Mouse (Mus musculus): Measurements from ENCODE around the gene Srsf1. TPM values are rescaled to one million over a fixed set of nuclear protein-coding genes. Genes with fewer than 3 reads are reported as not detected.
A peak's percentile ranks its signal among the peaks of the same experiment; 100 is the strongest.

The Srsf1 gene
- 142 and 144 TPM in 2 replicates for polyA plus RNA-seq (2012; ENCODE audit: insufficient read depth, insufficient read length, missing spikeins)

DNA sequence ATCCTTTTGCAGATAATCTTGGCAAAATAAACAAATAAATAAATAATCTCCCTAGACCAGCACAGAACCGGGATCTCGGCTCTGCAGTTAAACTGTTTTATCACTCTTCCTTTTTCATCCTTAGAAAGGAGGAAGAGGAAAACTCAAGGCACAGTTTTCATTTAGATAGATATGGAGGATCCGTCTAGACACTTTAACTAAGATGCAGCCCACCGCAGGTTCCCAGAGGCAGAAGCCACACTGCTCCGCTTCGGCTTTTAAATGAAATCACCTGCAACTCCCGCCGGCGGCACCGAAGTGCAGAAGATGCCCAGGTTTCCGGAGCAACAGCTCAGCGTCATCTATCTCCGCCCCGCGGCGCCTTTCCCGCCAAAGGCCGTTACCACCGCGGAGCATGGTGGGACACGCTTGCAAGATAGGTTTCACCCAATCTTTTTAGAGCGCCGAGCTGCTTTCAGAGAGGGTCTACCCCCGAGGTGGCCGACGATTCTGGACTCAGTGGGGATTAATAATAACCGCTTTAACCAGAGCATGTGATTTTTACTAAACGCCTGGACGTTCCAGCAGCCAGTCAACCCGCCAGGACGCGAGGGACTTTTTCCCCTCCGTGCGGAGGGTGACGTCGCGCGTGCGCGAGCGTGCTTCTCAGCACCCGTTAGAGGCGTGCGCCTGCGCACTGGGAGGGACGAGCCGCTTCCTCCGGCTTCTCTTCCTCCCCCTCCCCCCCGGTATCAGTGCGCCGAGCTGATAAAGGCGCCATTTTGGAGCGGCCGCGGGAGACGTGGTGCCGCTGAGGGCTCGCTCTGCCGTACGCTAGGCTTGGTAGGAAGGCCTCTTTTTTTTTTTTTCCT is at the start of gene Srsf1:
Gene Srsf1, plus strand, starts transcription at position 430 of the 851 bp plus-strand sequence.
- H3K4me1 ChIP-seq (ENCODE audit: control insufficient read depth, insufficient read depth, low read length), result peaks cover 13% of the 10 kb centered on the region
- H3K4me3 ChIP-seq (ENCODE audit: insufficient read depth, low read length), result peak within 1 kb of the TSS; percentile 94
- H3K27ac ChIP-seq (ENCODE audit: insufficient read depth, low read depth, low read length), result peak within 1 kb of the TSS; percentile 96
- TF ChIP-seq CTCF (IDR thresholded peaks at IDR 0.05; ENCODE audit: low read depth, low read length), result no peak
- TF ChIP-seq POLR2A (IDR thresholded peaks at IDR 0.05; ENCODE audit: borderline replicate concordance, low read depth, low read length), result no peak

DNA sequence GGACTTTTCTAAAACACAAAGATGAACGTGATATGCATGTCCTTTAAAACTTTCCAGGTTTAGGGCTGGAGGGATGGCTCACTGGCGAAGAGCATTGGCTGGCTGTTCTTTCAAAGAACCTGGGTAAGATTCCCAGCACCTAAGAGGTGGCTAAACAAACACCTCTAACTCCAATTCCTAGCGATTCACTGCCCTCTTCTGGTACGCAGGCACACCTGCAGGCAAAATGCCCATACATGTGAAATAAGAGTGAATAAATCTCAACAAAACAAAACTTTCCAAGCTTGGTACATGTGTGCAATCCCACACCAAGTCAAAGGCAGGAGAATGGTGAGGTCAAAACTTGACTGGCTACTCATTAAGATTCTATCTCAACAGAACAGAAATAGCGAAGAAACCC is 47.4 kb upstream of the Srsf1 start:
- no peaks in the 10 kb centered on the region for H3K4me1 ChIP-seq (ENCODE audit: control insufficient read depth, insufficient read depth, low read length)
- TF ChIP-seq CTCF (IDR thresholded peaks at IDR 0.05; ENCODE audit: low read depth, low read length) (no peak), POLR2A (IDR thresholded peaks at IDR 0.05; ENCODE audit: borderline replicate concordance, low read depth, low read length) (no peak)
- no peak overlapping the region for H3K4me3 ChIP-seq (ENCODE audit: insufficient read depth, low read length)
- H3K27ac ChIP-seq (ENCODE audit: insufficient read depth, low read depth, low read length), result no peak overlapping the region

DNA sequence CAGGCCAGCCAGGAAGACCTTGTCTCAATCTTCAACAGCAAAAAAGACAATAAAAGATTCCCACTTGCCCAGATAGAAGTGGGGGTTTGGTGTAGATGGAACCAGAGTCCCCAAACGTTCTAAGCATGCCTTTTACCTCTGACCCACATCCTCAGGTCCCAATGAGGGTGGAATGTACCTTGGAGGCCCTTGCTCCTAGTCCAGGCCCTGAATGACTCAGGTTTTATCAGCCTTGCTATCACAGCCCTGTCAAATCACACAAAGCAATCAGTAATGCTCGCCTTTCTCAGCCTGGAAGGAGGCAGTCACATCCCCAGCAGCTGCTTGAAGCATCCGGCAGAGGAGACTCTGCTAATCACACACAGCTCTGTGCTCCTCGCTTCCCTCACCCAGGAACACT is 44.4 kb upstream of the Srsf1 start:
- Histone ChIP-seq H3K4me1 (ENCODE audit: control insufficient read depth, insufficient read depth, low read length) (no peaks in the 10 kb centered on the region), H3K27ac (ENCODE audit: insufficient read depth, low read depth, low read length) (no peak overlapping the region), H3K4me3 (ENCODE audit: insufficient read depth, low read length) (no peak overlapping the region)
- TF ChIP-seq CTCF (IDR thresholded peaks at IDR 0.05; ENCODE audit: low read depth, low read length), result no peak

DNA sequence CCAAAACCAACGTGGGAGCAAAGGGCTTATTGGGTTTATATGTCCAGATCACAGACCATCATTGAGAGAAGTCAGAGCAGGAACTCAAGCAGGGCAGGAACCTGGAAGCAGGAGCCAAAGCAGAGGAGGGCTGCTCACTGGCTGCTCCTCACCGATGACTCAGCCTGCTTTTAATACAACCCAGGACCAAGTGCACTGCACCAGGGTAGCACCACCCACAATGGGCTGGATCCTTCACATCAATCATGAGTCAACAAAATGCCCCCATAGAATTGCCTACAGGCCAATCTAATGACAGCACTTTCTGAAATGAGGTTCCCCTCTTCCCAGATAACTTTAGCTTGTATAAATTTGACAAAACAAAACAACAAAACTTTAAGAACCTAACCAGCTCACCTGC is 43.0 kb upstream of the Srsf1 start:
- H3K27ac ChIP-seq (ENCODE audit: insufficient read depth, low read depth, low read length), result no peak overlapping the region
- no peak overlapping the region for H3K4me3 ChIP-seq (ENCODE audit: insufficient read depth, low read length)
- H3K4me1 ChIP-seq (ENCODE audit: control insufficient read depth, insufficient read depth, low read length), result peaks cover 6% of the 10 kb centered on the region
- TF ChIP-seq CTCF (IDR thresholded peaks at IDR 0.05; ENCODE audit: low read depth, low read length) (no peak), POLR2A (IDR thresholded peaks at IDR 0.05; ENCODE audit: borderline replicate concordance, low read depth, low read length) (no peak)

DNA sequence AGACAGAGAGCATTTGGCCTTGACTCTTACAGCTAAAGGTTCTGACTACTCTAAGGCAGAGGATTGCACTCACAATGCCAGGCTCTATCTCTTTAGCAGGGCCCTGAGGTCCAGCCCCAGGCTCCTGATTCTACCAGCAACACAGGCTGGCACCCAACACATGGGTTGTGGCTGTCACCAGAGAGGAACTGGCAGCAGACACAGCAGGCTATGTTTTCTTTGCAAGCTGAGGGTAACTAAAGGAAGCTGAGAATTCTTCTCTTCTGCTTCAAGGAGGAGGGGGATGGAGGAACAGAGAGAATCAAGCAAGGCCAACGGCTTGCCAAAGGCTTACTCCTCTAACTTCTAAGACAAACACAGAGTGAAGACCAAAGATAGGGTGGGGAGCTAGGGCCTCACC is 38.5 kb upstream of the Srsf1 start:
- TF ChIP-seq POLR2A (IDR thresholded peaks at IDR 0.05; ENCODE audit: borderline replicate concordance, low read depth, low read length) (no peak), CTCF (IDR thresholded peaks at IDR 0.05; ENCODE audit: low read depth, low read length) (no peak)
- H3K4me3 ChIP-seq (ENCODE audit: insufficient read depth, low read length), result no peak overlapping the region
- H3K4me1 ChIP-seq (ENCODE audit: control insufficient read depth, insufficient read depth, low read length), result peaks cover 10% of the 10 kb centered on the region
- H3K27ac ChIP-seq (ENCODE audit: insufficient read depth, low read depth, low read length), result no peak overlapping the region

- TF ChIP-seq CTCF (IDR thresholded peaks at IDR 0.05; ENCODE audit: low read depth, low read length) (no peak), POLR2A (IDR thresholded peaks at IDR 0.05; ENCODE audit: borderline replicate concordance, low read depth, low read length) (no peak)
- Histone ChIP-seq H3K4me3 (ENCODE audit: insufficient read depth, low read length) (no peak overlapping the region), H3K27ac (ENCODE audit: insufficient read depth, low read depth, low read length) (no peak overlapping the region), H3K4me1 (ENCODE audit: control insufficient read depth, insufficient read depth, low read length) (peaks cover 10% of the 10 kb centered on the region)
These were observed 37.5 kb upstream of the Srsf1 start for GRCm38 (mm10) chr11:88009542-88010190.

DNA sequence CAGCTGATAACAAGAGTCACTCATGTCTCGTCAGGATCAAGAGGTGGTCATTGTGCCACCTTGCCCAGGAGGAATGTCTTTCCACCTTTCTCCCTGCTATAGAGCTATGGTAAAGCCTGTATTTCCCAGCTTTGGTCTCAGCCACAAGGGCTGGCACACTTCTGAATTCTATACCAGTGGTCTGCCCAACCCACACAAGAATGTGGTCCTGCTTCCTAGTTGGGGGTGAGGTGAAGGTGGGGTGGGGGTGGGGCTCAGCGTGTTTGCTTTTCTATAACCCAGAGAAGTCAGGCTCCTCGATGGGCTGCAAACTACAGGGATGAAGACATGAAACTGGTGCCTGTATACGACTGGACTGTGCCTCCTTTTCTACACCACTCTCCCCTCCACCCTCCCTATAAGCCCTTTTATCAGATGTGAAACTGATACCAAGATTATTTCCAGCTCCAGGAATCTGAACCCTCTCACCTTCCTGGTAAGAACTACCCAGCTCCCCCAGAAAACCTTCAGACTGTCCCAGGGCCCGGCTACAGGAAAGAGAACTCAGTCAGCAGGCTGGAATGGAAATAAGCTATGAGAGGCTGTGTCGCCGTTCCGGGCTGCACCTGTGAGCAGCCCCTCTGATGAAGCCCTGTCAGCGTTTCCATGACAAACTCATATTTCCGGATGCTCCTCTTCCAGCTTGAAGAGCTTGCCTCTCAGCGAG is 35.8 kb upstream of the Srsf1 start:
- TF ChIP-seq CTCF (IDR thresholded peaks at IDR 0.05; ENCODE audit: low read depth, low read length) (no peak), POLR2A (IDR thresholded peaks at IDR 0.05; ENCODE audit: borderline replicate concordance, low read depth, low read length) (no peak)
- H3K4me1 ChIP-seq (ENCODE audit: control insufficient read depth, insufficient read depth, low read length), result peaks cover 10% of the 10 kb centered on the region
- no peak overlapping the region for H3K4me3 ChIP-seq (ENCODE audit: insufficient read depth, low read length)
- H3K27ac ChIP-seq (ENCODE audit: insufficient read depth, low read depth, low read length), result no peak overlapping the region

- Histone ChIP-seq H3K4me3 (ENCODE audit: insufficient read depth, low read length) (no peak overlapping the region), H3K4me1 (ENCODE audit: control insufficient read depth, insufficient read depth, low read length) (peaks cover 10% of the 10 kb centered on the region), H3K27ac (ENCODE audit: insufficient read depth, low read depth, low read length) (no peak overlapping the region)
- TF ChIP-seq POLR2A (IDR thresholded peaks at IDR 0.05; ENCODE audit: borderline replicate concordance, low read depth, low read length) (no peak), CTCF (IDR thresholded peaks at IDR 0.05; ENCODE audit: low read depth, low read length) (no peak)
These were observed 35.2 kb upstream of the Srsf1 start for GRCm38 (mm10) chr11:88011914-88012419.

DNA sequence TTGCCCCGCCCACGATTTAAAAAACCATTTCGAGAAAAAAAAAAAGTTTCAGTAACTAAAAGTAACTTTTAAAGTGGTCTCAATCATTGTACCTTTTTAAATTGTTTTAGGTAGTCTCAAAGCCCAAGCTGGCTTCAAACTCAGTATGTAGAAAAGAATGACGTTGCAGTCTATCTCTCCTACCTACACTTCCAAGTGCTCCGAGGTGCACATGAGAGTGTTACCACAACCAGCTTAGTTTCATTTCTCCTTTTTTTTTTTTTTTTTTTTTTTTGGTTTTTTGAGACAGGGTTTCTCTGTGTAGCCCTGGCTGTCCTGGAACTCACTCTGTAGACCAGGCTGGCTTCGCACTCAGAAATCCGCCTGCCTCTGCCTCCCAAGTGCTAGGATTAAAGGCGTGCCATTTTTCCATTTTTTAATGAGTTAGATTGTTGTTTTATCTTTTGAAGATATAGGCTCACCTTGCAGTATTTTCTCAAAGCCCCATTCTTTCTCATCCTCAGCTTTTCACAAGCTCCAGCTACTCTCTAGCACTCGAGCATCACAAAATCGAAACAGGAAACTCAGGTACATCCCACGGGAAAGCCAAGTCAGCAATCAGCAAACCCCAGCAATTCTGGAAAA is 34.4 kb upstream of the Srsf1 start:
- Histone ChIP-seq H3K27ac (ENCODE audit: insufficient read depth, low read depth, low read length) (no peak overlapping the region), H3K4me1 (ENCODE audit: control insufficient read depth, insufficient read depth, low read length) (peaks cover 10% of the 10 kb centered on the region), H3K4me3 (ENCODE audit: insufficient read depth, low read length) (no peak overlapping the region)
- TF ChIP-seq POLR2A (IDR thresholded peaks at IDR 0.05; ENCODE audit: borderline replicate concordance, low read depth, low read length) (no peak), CTCF (IDR thresholded peaks at IDR 0.05; ENCODE audit: low read depth, low read length) (no peak)
